Mouse (Mus musculus) gastrocnemius, adult 18-20 months (tissue): ENCODE data around the gene Slc2a4. TPM values are rescaled to one million over a fixed set of nuclear protein-coding genes. Genes with fewer than 3 reads are reported as not detected.
"Not testable (repeated sequence)": the region's sequence is repeated elsewhere in the genome, so short reads cannot be mapped to it uniquely, and the experiment has no call there.

Source experiments
- DNase-seq: peaks from one replicate; pipeline ENCODE4 v3.0.0; 2021; ENCODE audit warnings: low spot score
- total RNA-seq, 2 experiments: library from RNA; stranded (reverse); gene quantifications; 2 replicates each; pipeline ENCODE4 v1.2.3; 2021

Slc2a4 gene
- total RNA-seq, 2 experiments from 2014 or later = 424 to 439 TPM

GRCm38 (mm10) chr11:69920266-69921031, 27.5 kb downstream of the Slc2a4 start:
- no peak for DNase-seq

- peak; percentile 91 for DNase-seq
Observed at GRCm38 (mm10) chr11:69919661-69920265, 28.2 kb downstream of the Slc2a4 start.

GRCm38 (mm10) chr11:69919053-69919452, 28.9 kb downstream of the Slc2a4 start:
- no peak for DNase-seq

GRCm38 (mm10) chr11:69918118-69918517, 29.9 kb downstream of the Slc2a4 start:
- DNase-seq = no peak

GRCm38 (mm10) chr11:69917379-69917948, 30.5 kb downstream of the Slc2a4 start:
- no peak for DNase-seq

- not testable (repeated sequence) for DNase-seq
Observed at GRCm38 (mm10) chr11:69916652-69917378, 31.2 kb downstream of the Slc2a4 start.

- no peak for DNase-seq
Observed at GRCm38 (mm10) chr11:69915667-69916627, 32.0 kb downstream of the Slc2a4 start.

- DNase-seq = no peak
Observed at GRCm38 (mm10) chr11:69914917-69915430, 33.0 kb downstream of the Slc2a4 start.

GRCm38 (mm10) chr11:69914372-69914764, 33.6 kb downstream of the Slc2a4 start:
- no peak for DNase-seq

- peak; percentile 94 for DNase-seq
Observed at GRCm38 (mm10) chr11:69913554-69914371, 34.2 kb downstream of the Slc2a4 start, which contains the start of gene Gps2. Gps2 (plus strand) TSS chr11:69913888.

GRCm38 (mm10) chr11:69912716-69913530, 35.1 kb downstream of the Slc2a4 start:
- DNase-seq = no peak

- DNase-seq = no peak
Observed at GRCm38 (mm10) chr11:69911701-69912100, 36.3 kb downstream of the Slc2a4 start.

GRCm38 (mm10) chr11:69910781-69911560, 37.0 kb downstream of the Slc2a4 start:
- DNase-seq = no peak

- no peak for DNase-seq
Observed at GRCm38 (mm10) chr11:69910177-69910576, 37.8 kb downstream of the Slc2a4 start.

GRCm38 (mm10) chr11:69909174-69909573, 38.8 kb downstream of the Slc2a4 start:
- no peak for DNase-seq

GRCm38 (mm10) chr11:69908645-69909044, 39.3 kb downstream of the Slc2a4 start:
- no peak for DNase-seq

- DNase-seq = no peak
Observed at GRCm38 (mm10) chr11:69904311-69904710, 43.7 kb downstream of the Slc2a4 start.

- no peak for DNase-seq
Observed at GRCm38 (mm10) chr11:69902972-69903371, 45.0 kb downstream of the Slc2a4 start.
